Mouse (Mus musculus) lung, adult 18-20 months (tissue): Measurements from ENCODE around the gene Cadm1.

Experiments used
- DNase-seq, 2 experiments: peaks; one replicate each; pipeline ENCODE4 v3.0.0; 2022; ENCODE audit warnings: mixed read lengths in 2 of 2

Gene Cadm1

GRCm38 (mm10) chr9:47803531-47804105 is 273.6 kb downstream of the Cadm1 start:
- DNase-seq, result no peak

- DNase-seq, result no peak
Measured at GRCm38 (mm10) chr9:47805658-47806057, 275.7 kb downstream of the Cadm1 start.

GRCm38 (mm10) chr9:47825668-47826067 is 295.7 kb downstream of the Cadm1 start:
- DNase-seq, result no peak

- peak; percentile 29 to 36 for DNase-seq
Measured at GRCm38 (mm10) chr9:47828762-47829161, 298.8 kb downstream of the Cadm1 start.

GRCm38 (mm10) chr9:47829204-47829603 is 299.2 kb downstream of the Cadm1 start:
- DNase-seq, result no peak

GRCm38 (mm10) chr9:47829846-47830245 is 299.9 kb downstream of the Cadm1 start:
- peak in 1 of 2 experiments; percentile 25 for DNase-seq

GRCm38 (mm10) chr9:47831412-47831811 is 301.4 kb downstream of the Cadm1 start:
- DNase-seq, result no peak

GRCm38 (mm10) chr9:47838170-47838569 is 308.2 kb downstream of the Cadm1 start:
- no peak for DNase-seq

- peak in 1 of 2 experiments; percentile 12 for DNase-seq
Measured at GRCm38 (mm10) chr9:47838890-47839691, 309.1 kb downstream of the Cadm1 start.

- peak in 1 of 2 experiments; percentile 7 for DNase-seq
Measured at GRCm38 (mm10) chr9:47839692-47840025, 309.7 kb downstream of the Cadm1 start.

- DNase-seq, result no peak
Measured at GRCm38 (mm10) chr9:47843328-47843727, 313.4 kb downstream of the Cadm1 start.

- no peak for DNase-seq
Measured at GRCm38 (mm10) chr9:47846275-47846674, 316.3 kb downstream of the Cadm1 start.

GRCm38 (mm10) chr9:47846926-47847325 is 317.0 kb downstream of the Cadm1 start:
- no peak for DNase-seq

GRCm38 (mm10) chr9:47847797-47848196 is 317.8 kb downstream of the Cadm1 start:
- DNase-seq, result no peak

- DNase-seq, result no peak
Measured at GRCm38 (mm10) chr9:47848745-47849144, 318.8 kb downstream of the Cadm1 start.

- no peak for DNase-seq
Measured at GRCm38 (mm10) chr9:47856311-47856710, 326.3 kb downstream of the Cadm1 start.

- no peak for DNase-seq
Measured at GRCm38 (mm10) chr9:47857235-47857634, 327.3 kb downstream of the Cadm1 start.

GRCm38 (mm10) chr9:47858134-47858533 is 328.2 kb downstream of the Cadm1 start:
- no peak for DNase-seq

- DNase-seq, result no peak
Measured at GRCm38 (mm10) chr9:47858778-47859395, 328.9 kb downstream of the Cadm1 start.

- no peak for DNase-seq
Measured at GRCm38 (mm10) chr9:47860994-47861393, 331.0 kb downstream of the Cadm1 start.

- DNase-seq, result no peak
Measured at GRCm38 (mm10) chr9:47861783-47862182, 331.8 kb downstream of the Cadm1 start.

- DNase-seq, result no peak
Measured at GRCm38 (mm10) chr9:47866001-47866400, 336.0 kb downstream of the Cadm1 start.

GRCm38 (mm10) chr9:47867474-47867873 is 337.5 kb downstream of the Cadm1 start:
- no peak for DNase-seq

GRCm38 (mm10) chr9:47869661-47870060 is 339.7 kb downstream of the Cadm1 start:
- no peak for DNase-seq
